Mouse (Mus musculus): Measurements from ENCODE around the gene Psd.

Psd gene

DNA sequence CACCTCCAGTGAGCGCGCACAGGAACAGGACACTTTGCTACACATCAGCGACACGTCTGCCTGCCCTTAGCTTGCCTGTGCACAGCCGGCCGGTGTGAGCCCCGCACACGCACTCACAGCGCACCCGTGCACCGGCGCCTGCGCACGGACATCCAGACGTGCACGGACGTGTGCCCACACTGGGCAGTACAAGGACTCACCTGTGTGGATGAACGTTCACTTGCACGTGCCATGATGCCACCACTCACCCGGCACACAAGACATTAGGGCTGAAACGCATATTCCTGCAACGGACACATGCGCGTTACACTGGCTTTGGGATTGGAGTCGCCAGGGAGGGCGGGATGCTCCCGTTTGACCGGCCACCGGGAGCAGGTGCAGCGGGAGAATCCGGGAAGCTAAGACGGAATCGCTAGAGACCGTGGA is 22.0 kb downstream of the Psd start:
- no peak for DNase-seq

DNA sequence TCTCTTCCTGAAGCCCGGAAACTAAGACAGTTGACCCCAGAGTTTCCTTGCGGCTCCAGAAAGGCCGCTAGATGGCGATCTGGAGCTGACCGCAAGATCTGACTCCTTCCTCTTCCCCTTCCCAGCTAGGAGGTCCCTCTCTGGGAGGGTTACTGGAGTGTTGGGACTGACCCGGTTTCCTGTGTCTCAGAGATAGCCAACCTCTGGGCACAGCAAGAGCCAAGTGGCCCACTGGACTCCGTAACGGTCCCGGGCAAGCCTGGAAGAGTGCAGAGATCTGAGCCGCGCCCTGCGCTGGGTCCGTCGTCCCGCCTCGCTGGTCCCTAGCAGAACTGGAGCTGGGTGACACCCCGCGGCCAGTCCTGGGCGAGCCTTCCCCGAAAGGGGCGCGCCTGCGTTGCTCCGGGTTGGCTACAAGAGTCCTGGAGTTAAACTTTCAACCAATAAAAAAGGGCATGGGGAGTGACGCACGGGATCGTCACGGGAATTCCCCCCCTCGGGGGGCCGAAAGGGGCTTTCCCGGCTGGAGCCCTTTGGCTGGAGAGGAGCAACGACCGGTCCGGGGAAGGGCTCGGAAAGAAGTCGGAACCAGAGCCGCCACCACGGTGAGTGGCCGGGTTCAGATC is 22.6 kb downstream of the Psd start, which contains the start of gene Nfkb2:
Gene Nfkb2 (plus strand): TSS at position 105 of the 626 bp plus-strand sequence.
- peak; percentile 98 for DNase-seq

DNA sequence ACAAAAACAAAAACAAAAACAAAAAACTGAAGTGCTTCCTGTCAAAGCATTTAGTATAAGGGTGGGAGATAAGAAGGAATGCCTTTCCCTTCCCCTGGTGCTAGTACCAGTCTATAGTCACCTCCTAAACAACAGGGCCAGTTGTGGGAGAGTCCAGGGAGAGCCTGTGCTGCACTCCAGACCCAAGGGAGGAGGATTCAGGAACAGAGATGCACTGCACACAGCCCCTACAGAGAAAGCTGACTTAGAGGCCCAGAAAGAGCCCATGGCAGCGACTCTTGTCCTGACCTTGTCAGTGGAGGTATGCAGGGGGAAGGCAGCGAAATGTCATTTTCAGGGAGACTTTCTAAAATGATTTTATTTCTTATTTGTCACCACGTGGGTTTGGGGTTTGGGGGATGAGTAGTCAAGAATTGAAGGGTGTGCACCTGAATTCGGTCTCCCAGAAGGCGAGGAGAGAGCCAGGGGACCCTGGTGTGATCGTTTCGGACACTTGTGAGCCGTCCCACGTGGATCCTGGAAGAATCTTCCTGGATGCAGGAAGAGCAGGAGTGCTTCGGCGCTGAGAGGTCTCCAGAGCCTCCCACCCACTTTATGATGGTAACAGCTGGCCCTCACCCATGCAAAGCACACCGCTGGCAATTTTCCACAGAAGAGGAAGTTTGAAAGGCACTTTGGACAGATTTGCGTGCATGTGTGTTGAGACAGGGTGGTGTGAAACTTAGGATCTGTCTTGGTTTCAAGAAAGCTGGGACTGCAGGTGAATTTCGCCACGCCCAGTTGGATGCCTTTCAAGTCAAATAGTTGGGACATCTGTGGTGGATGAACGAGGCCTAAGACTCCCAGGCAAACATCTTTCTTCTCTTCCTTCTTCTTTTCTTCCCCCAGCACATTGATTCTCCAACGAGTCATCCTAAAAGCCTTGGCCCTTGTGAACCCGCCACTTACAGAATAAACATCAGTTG is 23.4 kb downstream of the Psd start:
- DNase-seq: no peak

DNA sequence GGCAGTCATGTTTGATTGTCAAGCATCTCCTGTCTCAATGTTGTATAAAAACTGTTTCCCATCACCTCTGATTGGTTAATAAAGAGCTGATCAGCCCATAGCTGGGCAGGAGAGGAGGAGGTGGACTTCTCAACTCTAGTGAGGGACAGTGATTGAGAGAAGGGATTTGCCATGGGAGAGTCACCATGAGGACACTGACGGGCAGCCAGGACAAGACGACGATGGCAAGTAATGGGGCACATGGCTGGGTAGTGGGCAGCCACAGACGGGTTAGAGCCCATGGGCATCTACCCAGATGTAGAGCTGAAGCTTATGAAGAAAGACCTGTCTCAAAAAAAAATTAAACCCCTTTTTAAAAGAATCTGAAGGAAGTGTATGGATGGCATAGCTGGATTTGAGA is 24.4 kb downstream of the Psd start:
- no peak for DNase-seq

DNA sequence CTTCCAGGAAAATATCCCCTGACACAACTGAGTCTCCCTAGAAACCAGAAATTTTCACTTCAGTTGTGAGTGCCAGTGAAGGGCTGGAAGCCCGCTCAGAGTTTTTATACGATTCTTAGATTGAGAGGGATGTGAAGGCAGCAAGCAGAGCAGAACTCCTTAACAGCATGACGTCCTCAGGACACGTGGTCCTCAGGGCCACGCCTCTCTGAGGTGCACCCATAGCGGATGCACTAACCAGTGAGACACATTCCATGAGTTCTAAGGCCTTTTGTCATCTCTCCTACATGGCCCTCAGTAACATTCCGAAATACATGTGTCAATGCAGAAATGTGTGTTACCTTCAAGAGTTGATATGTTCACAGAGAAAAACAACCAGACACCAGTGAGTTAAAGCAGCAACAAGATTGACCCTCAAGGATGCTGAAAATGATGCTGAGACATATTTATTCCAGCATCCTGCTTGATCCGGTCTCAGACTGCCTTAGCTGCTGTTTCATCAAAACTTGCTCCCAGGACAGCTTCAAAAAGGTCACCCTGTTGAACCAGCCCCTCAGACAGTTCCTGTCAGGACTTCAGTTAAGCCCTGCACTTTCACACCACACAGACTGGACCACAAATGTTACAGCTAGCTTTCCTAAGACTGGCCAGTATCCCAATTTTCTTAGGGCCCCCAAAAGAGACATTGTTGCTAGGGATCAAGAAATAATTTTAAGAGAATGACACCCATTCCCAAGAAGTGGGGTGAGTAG is 26.5 kb downstream of the Psd start:
- DNase-seq: no peak

DNA sequence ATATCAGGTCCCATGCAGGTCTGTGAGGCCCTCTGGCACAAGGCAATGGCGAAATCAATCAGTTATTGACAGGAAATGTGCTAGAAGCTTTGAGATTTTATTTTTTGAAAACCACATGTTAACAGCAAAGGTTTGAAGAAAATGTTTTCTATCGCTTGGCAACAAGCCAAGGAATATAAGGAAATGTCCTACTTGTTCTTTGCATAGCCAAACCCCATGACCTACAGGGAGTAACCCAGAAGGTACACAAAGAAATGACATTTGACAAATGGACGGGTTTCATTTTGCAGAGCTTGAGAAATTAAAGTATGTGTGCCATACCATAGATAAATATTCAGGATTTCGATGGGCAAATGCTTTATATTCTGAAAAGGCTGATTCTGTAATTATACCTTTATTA is 30.0 kb downstream of the Psd start:
- no peak for DNase-seq

DNA sequence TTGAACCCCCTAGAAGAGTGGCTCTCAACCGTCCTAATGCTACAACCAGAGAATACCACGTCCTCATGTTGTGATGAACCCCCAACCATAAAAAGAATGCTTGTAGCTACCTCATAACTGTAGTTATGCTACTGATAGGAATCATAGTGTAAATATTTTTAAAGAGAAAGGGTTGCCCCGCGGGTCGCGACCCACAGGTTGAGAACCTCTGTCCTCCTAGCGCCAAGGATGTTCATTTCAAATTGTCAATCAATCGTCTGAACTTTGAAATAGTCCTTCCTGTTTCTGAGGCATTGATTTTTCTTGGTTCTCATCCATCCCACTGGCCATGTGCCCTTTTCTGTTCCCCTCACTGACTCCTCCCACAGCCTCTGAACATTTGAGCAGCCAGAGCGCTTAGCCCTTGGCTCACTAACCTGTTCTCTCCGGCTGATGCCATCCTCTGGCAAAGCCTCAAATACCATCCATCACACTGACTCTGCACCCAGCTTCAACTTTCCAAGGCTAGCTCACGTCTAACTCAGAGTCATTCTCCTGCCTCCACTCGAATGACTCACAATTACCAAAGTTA is 36.3 kb downstream of the Psd start:
- DNase-seq: no peak

DNA sequence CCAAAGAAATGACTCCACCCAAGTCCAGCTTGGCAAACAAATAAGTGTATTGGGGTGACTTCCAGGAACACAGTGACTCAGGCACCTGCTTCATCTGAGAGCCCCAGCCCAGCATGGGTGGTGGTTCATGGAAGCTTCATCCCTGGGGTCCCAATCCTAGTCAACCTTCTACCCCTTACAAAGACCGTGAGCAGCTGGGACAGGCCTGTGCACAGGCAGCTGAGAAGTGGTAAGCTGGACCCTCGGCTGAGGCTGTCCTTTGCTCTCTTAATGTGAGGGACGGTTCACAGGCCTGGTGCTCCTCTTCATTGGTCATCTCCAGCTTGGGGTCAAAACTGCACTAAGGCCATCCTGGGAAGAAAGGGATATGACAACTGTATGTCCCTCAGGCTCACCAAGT is 39.4 kb downstream of the Psd start:
- DNase-seq: no peak

DNA sequence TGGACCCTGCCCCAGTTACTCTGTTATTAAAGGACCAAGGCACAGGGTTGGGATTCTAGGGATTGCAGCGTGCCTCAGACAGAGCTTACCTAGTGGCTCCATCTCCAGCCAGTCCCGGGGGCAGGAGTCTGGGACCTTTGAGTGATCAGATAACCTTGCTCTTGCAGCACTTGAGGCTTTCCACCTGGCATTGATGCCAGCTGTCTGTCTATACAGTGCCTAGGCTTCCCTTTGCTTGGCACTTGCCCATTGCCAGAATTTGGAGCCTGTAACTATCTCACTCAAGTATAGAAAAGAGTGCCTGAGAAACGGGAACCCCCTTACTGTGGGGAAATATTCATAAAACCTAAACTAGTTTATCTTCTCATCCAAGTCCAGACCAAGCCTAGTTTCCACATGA is 40.0 kb downstream of the Psd start:
- DNase-seq: no peak

DNA sequence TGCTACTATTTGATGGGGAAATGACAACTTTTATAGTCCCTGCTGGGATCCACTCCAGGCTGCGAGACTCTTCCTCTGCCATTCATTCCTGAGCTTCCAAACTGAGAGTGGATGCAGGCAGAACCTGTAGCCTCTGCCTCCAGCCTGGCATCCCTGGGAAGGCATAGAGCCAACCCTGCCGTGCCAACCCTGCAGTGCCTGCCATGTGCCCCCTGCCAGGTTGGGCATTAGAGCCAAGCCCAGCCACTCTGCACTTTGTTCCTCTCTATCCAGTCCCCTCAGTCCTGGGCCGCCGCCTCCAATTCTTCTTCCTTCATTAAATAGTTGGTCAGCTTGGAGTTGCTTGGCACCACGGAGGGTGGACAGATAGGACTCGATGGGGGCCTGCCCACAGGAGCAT is 40.9 kb downstream of the Psd start:
- peak; percentile 55 for DNase-seq

DNA sequence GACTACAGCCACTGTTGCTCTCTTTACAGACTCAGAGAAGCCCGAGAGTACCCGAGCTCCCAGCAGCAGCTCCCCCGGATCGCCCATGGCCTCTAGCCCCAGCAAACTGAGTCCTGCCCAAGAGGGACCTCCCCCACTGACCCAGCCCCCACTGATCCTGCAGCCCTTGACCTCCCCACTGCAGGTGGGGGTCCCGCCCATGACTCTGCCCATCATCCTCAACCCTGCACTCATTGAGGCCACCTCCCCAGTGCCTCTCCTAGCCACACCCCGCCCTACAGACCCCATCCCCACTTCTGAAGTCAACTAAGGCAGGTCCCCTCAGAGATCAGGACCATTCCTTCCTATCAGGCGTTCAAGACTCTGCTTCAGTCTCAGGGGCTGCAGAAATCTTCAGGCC is 41.3 kb downstream of the Psd start:
- no peak for DNase-seq

DNA sequence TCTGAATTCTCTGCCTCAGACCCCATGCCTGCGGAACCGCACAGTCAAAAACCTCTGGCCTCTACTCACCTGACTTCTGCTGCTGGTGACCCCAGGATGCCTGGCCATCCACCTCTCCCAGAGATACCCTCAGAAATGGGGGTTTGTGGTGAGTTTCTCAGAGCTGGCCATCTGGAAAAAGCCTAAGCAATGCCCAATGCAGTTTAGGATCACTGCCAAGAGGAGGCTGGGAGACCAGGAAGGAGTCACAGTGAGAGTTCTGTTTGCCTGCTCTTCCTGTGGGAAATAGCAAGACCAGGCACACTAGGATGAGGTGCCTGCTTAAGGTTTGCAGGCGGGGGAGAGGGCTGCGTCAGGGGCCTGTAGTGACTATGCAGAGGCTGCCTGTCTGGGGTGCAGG is 42.3 kb downstream of the Psd start:
- DNase-seq: no peak

DNA sequence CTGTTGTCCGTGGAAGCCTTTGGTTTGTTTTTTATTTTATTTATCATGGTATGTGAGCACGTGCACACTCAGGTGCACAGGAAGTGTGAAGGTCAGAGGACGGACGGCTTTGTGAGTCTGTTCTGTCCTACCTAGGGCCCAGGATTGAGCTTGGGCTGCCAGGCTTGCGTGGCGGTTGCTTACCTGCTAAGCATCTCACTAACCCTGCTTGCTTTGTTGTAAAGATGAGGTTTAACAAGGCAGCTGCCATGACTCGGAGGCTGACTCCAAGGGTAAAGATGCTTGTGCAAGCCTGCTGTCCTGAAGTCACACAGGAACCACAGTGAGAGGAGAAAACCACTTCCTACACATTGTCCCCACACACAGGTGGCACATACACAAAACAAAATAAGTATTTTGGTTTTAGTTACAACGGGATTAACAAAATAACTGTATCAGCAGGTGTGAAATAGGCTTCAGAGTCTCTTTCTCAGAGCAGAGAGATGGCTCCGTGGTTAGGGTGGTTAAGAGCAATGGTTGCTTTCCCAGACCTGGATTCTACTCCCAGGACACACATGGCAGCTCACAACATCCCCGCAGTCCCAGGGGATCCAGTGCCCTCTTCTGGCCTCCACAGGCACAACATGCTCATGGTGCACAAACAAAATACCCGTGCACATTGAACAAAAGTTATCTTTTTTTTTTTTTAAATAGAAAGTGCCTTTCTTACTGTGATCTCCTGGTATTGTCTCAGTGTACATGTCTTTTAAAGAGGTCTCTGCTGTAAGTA is 44.7 kb downstream of the Psd start:
- DNase-seq: no peak

DNA sequence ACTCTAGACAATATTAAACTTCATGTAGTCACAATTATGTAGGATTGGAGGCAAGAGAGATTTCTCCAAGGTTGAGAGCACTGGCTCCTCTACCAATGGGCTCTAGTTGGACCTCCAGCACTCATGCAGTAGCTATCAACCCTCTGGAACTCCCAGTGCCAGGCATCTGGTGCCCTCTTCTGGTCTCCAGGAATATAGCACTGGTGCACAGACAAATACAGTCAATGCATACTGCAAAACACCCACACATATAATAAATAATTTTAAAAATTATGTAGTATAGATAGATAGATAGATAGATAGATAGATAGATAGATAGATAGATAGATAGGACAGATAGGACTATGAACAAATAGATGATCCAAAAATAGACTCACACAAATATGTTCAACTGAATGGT is 51.6 kb downstream of the Psd start:
- peak; percentile 23 for DNase-seq

DNA sequence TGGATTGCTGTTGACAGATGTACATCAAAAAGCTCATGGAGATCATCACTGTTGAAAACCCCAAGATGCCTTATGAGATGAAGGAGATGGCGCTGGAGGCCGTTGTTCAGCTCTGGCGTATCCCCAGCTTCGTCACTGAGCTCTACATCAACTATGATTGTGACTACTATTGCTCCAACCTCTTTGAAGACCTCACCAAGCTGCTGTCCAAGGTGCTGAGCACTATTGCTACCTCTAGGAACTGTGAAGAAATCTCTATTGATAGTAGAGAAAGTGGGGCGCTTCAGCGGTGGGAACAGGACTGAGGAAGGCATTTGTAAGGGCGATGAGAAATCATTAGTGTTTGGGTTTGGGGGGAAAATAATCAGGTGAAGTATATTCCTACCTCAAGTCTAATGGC is 62.2 kb downstream of the Psd start:
- no peak for DNase-seq
